Mouse (Mus musculus): ENCODE measurements around the gene Map6. TPM values are rescaled to one million over a fixed set of nuclear protein-coding genes. Genes with fewer than 3 reads are reported as not detected.

The Map6 gene
- polyA plus RNA-seq, 1 experiment from 2014 or later = 27.9 TPM

- 8% methylated on average over 12 of the region's 12 CpGs for WGBS
These were observed 84.0 kb downstream of the Map6 start for GRCm38 (mm10) chr7:99351104-99351801.

GRCm38 (mm10) chr7:99351802-99352517, 84.7 kb downstream of the Map6 start:
- H3K27ac ChIP-seq (replicated peaks) = peak overlapping the region; percentile 97
- DNase-seq (ENCODE audit: low spot score) = peak; percentile 84
- H3K4me3 ChIP-seq = peak overlapping the region; percentile 59
- peaks cover 36% of the 10 kb centered on the region for H3K36me3 ChIP-seq
- WGBS = under 1% methylated on average over 18 of the region's 18 CpGs
- no peaks in the 10 kb centered on the region; the same call in 1 of the 2 replicates for H3K27me3 ChIP-seq (ENCODE audit: low read depth, poor library complexity, severe bottlenecking)
- no peaks in the 10 kb centered on the region for H3K9me3 ChIP-seq (replicated peaks)
- H3K4me1 ChIP-seq = peaks cover 83% of the 10 kb centered on the region

More at GRCm38 (mm10) chr7:99351104-99351801, 84.0 kb downstream of the Map6 start:
- H3K27me3 ChIP-seq (ENCODE audit: low read depth, poor library complexity, severe bottlenecking) = no peaks in the 10 kb centered on the region; the same call in 1 of the 2 replicates
- peaks cover 43% of the 10 kb centered on the region for H3K36me3 ChIP-seq
- H3K27ac ChIP-seq (replicated peaks) = peak overlapping the region; percentile 97
- peak; percentile 55 for DNase-seq (ENCODE audit: low spot score)
- peak overlapping the region; percentile 59 for H3K4me3 ChIP-seq
- no peaks in the 10 kb centered on the region for H3K9me3 ChIP-seq (replicated peaks)
- peaks cover 79% of the 10 kb centered on the region for H3K4me1 ChIP-seq

- Histone ChIP-seq H3K9me3 (replicated peaks) (no peaks in the 10 kb centered on the region), H3K4me1 (peaks cover 90% of the 10 kb centered on the region), H3K27ac (replicated peaks) (peak within 1 kb of the TSS; percentile 97), H3K36me3 (peaks cover 28% of the 10 kb centered on the region), H3K4me3 (peak within 1 kb of the TSS; percentile 59), H3K27me3 (ENCODE audit: low read depth, poor library complexity, severe bottlenecking) (no peaks in the 10 kb centered on the region; the same call in 1 of the 2 replicates)
- DNase-seq (ENCODE audit: low spot score) = peak; percentile 85
- under 1% methylated on average over 35 of the region's 35 CpGs for WGBS
These were observed 85.5 kb downstream of the Map6 start, which contains the start of gene Serpinh1 for GRCm38 (mm10) chr7:99352526-99353400. Gene Serpinh1 (minus strand): TSS chr7:99353239.

GRCm38 (mm10) chr7:99355731-99356131, 88.5 kb downstream of the Map6 start:
- no peaks in the 10 kb centered on the region for H3K9me3 ChIP-seq (replicated peaks)
- H3K27ac ChIP-seq (replicated peaks) = peak overlapping the region; percentile 97
- peaks cover 90% of the 10 kb centered on the region for H3K4me1 ChIP-seq
- 7% methylated on average over 7 of the region's 7 CpGs for WGBS
- no peaks in the 10 kb centered on the region; the same call in 1 of the 2 replicates for H3K27me3 ChIP-seq (ENCODE audit: low read depth, poor library complexity, severe bottlenecking)
- no peaks in the 10 kb centered on the region; the same call in 1 of the 2 replicates for H3K36me3 ChIP-seq
- H3K4me3 ChIP-seq = peak overlapping the region; percentile 38
- DNase-seq (ENCODE audit: low spot score) = peak; percentile 82

- Histone ChIP-seq H3K9me3 (replicated peaks) (no peaks in the 10 kb centered on the region), H3K27ac (replicated peaks) (peak overlapping the region; percentile 97), H3K4me3 (peak overlapping the region; percentile 38; the same call in 1 of the 2 replicates), H3K4me1 (peaks cover 90% of the 10 kb centered on the region), H3K36me3 (no peaks in the 10 kb centered on the region), H3K27me3 (ENCODE audit: low read depth, poor library complexity, severe bottlenecking) (no peaks in the 10 kb centered on the region; the same call in 1 of the 2 replicates)
- DNase-seq (ENCODE audit: low spot score) = no peak
- 32% methylated on average over 9 of the region's 9 CpGs for WGBS
These were observed 89.1 kb downstream of the Map6 start for GRCm38 (mm10) chr7:99356244-99356930.

GRCm38 (mm10) chr7:99357201-99357600, 90.0 kb downstream of the Map6 start:
- peak overlapping the region; percentile 97 for H3K27ac ChIP-seq (replicated peaks)
- H3K4me3 ChIP-seq = no peak overlapping the region
- no peaks in the 10 kb centered on the region for H3K9me3 ChIP-seq (replicated peaks)
- H3K36me3 ChIP-seq = no peaks in the 10 kb centered on the region
- no peak for DNase-seq (ENCODE audit: low spot score)
- H3K4me1 ChIP-seq = peaks cover 86% of the 10 kb centered on the region
- no peaks in the 10 kb centered on the region; the same call in 1 of the 2 replicates for H3K27me3 ChIP-seq (ENCODE audit: low read depth, poor library complexity, severe bottlenecking)
- 79% methylated on average over 7 of the region's 7 CpGs for WGBS

- Histone ChIP-seq H3K27me3 (ENCODE audit: low read depth, poor library complexity, severe bottlenecking) (no peaks in the 10 kb centered on the region; the same call in 1 of the 2 replicates), H3K27ac (replicated peaks) (0 out of 2 replicates have a peak overlapping the region, but pooled peaks have one; percentile 14), H3K4me1 (peaks cover 74% of the 10 kb centered on the region), H3K36me3 (no peaks in the 10 kb centered on the region), H3K9me3 (replicated peaks) (0 out of 2 replicates have a peak, but pooled peaks cover 5% of the 10 kb centered on the region), H3K4me3 (no peak overlapping the region)
- 89% methylated on average over 8 of the region's 8 CpGs for WGBS
- DNase-seq (ENCODE audit: low spot score) = no peak
These were observed 91.1 kb downstream of the Map6 start for GRCm38 (mm10) chr7:99358371-99358770.

GRCm38 (mm10) chr7:99360021-99360802, 93.0 kb downstream of the Map6 start:
- peak overlapping the region; percentile 95 for H3K27ac ChIP-seq (replicated peaks)
- no peaks in the 10 kb centered on the region for H3K27me3 ChIP-seq (ENCODE audit: low read depth, poor library complexity, severe bottlenecking)
- WGBS = 9% methylated on average over 10 of the region's 10 CpGs
- H3K4me1 ChIP-seq = peaks cover 59% of the 10 kb centered on the region
- DNase-seq (ENCODE audit: low spot score) = peak; percentile 93
- 0 out of 2 replicates have a peak, but pooled peaks cover 6% of the 10 kb centered on the region for H3K9me3 ChIP-seq (replicated peaks)
- H3K4me3 ChIP-seq = peak overlapping the region; percentile 38
- H3K36me3 ChIP-seq = no peaks in the 10 kb centered on the region

GRCm38 (mm10) chr7:99360803-99361414, 93.7 kb downstream of the Map6 start:
- Histone ChIP-seq H3K4me1 (peaks cover 52% of the 10 kb centered on the region), H3K4me3 (peak overlapping the region; percentile 38)

GRCm38 (mm10) chr7:99362137-99362536, 94.9 kb downstream of the Map6 start:
- no peaks in the 10 kb centered on the region for H3K36me3 ChIP-seq
- H3K9me3 ChIP-seq (replicated peaks) = 0 out of 2 replicates have a peak, but pooled peaks cover 6% of the 10 kb centered on the region
- H3K27ac ChIP-seq (replicated peaks) = 0 out of 2 replicates have a peak overlapping the region, but pooled peaks have one; percentile 95
- 0 out of 2 replicates have a peak, but pooled peaks cover 8% of the 10 kb centered on the region for H3K27me3 ChIP-seq (ENCODE audit: low read depth, poor library complexity, severe bottlenecking)
- peaks cover 45% of the 10 kb centered on the region for H3K4me1 ChIP-seq
- no peak for DNase-seq (ENCODE audit: low spot score)
- H3K4me3 ChIP-seq = no peak overlapping the region
- 82% methylated on average over 2 of the region's 2 CpGs for WGBS

More at GRCm38 (mm10) chr7:99360803-99361414, 93.7 kb downstream of the Map6 start:
- H3K27ac ChIP-seq (replicated peaks) = peak overlapping the region; percentile 95
- WGBS = 15% methylated on average over 8 of the region's 8 CpGs
- H3K36me3 ChIP-seq = no peaks in the 10 kb centered on the region
- 0 out of 2 replicates have a peak, but pooled peaks cover 6% of the 10 kb centered on the region for H3K9me3 ChIP-seq (replicated peaks)
- H3K27me3 ChIP-seq (ENCODE audit: low read depth, poor library complexity, severe bottlenecking) = no peaks in the 10 kb centered on the region
- peak; percentile 51 for DNase-seq (ENCODE audit: low spot score)

Measured in midbrain, embryonic 10.5 days (tissue).